Mouse (Mus musculus) kidney, embryonic 14.5 days (tissue): ENCODE measurements at regions not wholly inside any gene's neighbourhood (a gene's known extent, or its start where the extent isn't known, plus 50 kb on each side); places are given as distances from the start of the nearest gene placed in this dataset.

Source experiments
- ATAC-seq: fragments of 200-750 bp; cut with Nextera tagmentation; 2 replicates; pipeline ENCODE4 v1.8.0; 2017; ENCODE audit warnings: moderate number of reproducible peaks, mild to moderate bottlenecking, moderate TSS enrichment, moderate library complexity; ENCODE audit not compliant: low FRiP score, low TSS enrichment
- H3K27ac ChIP-seq: fragments of 300-500 bp; sonication (generic); 2 replicates; pipeline ENCODE4 v1.5.1; 2014; ENCODE audit warnings: low read depth, mild to moderate bottlenecking, low read length, moderate library complexity, mixed read lengths
- H3K27me3 ChIP-seq: fragments of 300-500 bp; sonication (generic); 2 replicates; pipeline ENCODE4 v1.6.1; 2014; ENCODE audit warnings: mild to moderate bottlenecking, low read length; ENCODE audit not compliant: control insufficient read depth, insufficient read depth
- H3K36me3 ChIP-seq: fragments of 300-500 bp; sonication (generic); 2 replicates; pipeline ENCODE4 v1.6.1; 2014; ENCODE audit warnings: low read length, mixed read lengths; ENCODE audit not compliant: control insufficient read depth, insufficient read depth
- H3K4me1 ChIP-seq: fragments of 300-500 bp; sonication (generic); 2 replicates; pipeline ENCODE4 v1.6.1; 2014; ENCODE audit warnings: low read length, mixed read lengths; ENCODE audit not compliant: control insufficient read depth, insufficient read depth
- H3K4me2 ChIP-seq: fragments of 300-500 bp; sonication (generic); replicated peaks from 2 replicates; pipeline ENCODE4 v1.6.1; 2014; ENCODE audit warnings: low read depth, mild to moderate bottlenecking, low read length
- H3K4me3 ChIP-seq: fragments of 300-500 bp; sonication (generic); 2 replicates; pipeline ENCODE4 v1.5.1; 2014; ENCODE audit warnings: mild to moderate bottlenecking, low read length
- H3K9ac ChIP-seq: fragments of 300-500 bp; sonication (generic); 2 replicates; pipeline ENCODE4 v1.6.1; 2014; ENCODE audit warnings: low read depth, mild to moderate bottlenecking, low read length, moderate library complexity
- H3K9me3 ChIP-seq: fragments of 300-500 bp; sonication (generic); 2 replicates; pipeline ENCODE4 v1.6.1; 2016; ENCODE audit warnings: low read length; ENCODE audit not compliant: control insufficient read depth
- WGBS: fragments of 180-500 bp; shearing (Covaris S2); extraction: QIAGEN DNeasy Blood & Tissue Kit; methylation state at CpG from one replicate; pipeline ENCODE4 v1.1.7; 2014; 5-methylcytosine and 5-hydroxymethylcytosine counted together

DNA sequence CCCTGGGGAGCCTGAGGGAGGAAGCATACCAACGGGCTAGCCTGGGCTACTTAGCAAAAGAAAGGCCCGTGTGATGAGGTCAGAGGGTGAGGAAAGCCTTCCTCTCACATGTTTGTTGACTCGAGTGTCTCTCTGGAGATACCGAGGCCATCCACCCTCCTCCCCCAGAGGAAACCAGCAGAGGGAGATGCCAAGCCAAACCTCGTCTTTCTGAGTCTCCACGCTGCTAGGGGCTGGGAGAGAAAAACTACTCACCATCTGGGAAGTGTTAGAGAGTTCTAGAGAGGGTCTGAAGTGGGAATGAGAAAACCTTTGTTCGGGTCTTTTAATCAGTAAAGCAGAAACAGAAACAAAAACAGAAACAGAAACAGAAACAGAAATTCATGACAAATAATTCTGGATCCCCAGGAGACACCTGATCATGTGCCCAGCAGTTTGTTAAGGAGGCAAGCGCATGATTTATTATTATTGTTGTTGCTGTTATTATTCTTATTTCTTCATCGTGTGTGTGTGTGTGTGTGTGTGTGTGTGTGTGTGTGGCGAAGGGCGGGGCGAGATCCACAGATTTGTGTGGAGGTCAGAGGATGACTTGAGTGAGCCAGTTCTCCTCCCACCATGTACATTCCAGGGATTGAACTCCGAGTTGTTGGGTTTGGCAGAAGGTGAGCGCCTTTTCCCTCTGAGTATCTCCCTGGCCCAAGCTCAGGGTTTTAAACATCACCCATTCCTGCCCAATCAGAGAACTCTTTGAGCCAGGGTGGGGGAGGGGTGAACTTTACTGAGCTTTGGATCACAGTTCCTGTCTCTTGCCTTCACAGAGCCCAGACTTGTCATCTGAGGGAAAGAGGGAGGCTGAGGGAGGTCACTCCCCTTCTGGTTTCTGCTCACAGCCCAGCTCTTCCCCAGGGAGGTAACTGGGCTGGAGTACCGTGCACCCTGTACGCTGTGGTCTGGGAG lies 104.2 kb downstream of the Zfp36l2 start:
- WGBS, result 58% methylated on average over 16 of the region's 16 CpGs
- H3K4me2 ChIP-seq, result no peak overlapping the region
- 0 out of 2 replicates have a peak, but pooled peaks have one; percentile 22 for ATAC-seq

DNA sequence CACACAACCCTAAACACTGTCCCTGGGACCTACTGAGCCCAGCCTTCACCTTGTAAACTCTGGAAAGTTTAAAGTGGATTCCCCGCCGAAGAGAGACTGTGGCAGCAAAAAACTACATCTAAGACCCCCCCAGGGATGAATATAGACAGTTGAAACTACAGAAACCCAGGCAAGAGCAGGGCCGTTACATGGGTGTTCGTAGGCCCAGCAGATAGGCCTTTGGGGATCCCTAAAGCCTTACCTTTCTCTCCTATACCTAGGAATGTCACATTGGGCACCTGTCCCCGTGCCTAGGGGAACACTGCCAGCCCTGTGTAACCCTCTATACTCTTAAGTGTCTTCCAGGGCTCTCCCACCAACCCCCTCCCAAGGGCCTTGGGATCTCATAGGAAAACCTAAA lies 105.2 kb downstream of the Zfp36l2 start:
- ATAC-seq, result no peak
- Histone ChIP-seq H3K4me2 (no peak overlapping the region), H3K36me3 (no peaks in the 10 kb centered on the region), H3K27ac (no peak overlapping the region; the same call in 1 of the 2 replicates), H3K4me3 (no peak overlapping the region), H3K9ac (no peak overlapping the region), H3K27me3 (no peaks in the 10 kb centered on the region), H3K4me1 (peaks cover 19% of the 10 kb centered on the region), H3K9me3 (no peaks in the 10 kb centered on the region)
- 96% methylated on average over 5 of the region's 5 CpGs for WGBS

More for the DNA sequence above, 104.2 kb downstream of the Zfp36l2 start:
- H3K9ac ChIP-seq, result no peak overlapping the region
- no peaks in the 10 kb centered on the region for H3K9me3 ChIP-seq
- H3K27ac ChIP-seq, result peak overlapping the region; percentile 17; the same call in 1 of the 2 replicates
- peaks cover 19% of the 10 kb centered on the region for H3K4me1 ChIP-seq
- H3K36me3 ChIP-seq, result no peaks in the 10 kb centered on the region
- no peaks in the 10 kb centered on the region for H3K27me3 ChIP-seq
- H3K4me3 ChIP-seq, result no peak overlapping the region

DNA sequence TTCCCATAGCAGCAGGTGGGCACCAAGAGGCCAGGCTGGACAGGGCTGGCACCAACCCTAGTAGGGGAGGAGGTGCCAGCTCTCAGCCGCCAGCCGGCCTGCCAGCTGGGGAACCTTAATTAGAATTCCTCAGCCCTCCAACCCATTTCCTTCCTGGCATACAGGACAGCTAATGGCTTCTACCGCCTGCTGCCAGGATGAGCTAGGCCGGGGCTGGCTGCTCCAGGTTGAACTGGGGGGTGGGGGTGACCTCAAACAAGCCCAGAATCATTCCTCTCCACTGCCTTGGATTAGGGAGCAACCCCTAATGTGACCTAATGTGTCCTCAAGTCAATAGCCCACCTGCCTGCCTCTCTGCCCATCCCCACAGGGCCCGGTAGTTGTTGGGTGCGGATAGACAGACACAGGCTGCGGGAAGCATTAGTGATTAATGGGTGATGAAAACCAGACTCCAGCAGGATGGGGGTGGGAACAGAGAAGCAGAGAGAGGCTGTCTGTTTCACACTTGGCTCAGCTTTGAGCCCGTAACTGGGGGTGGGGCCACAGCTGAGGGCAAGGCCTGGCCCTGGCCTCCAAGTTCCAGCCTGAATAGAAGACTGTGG lies 105.9 kb downstream of the Zfp36l2 start:
- no peak overlapping the region; the same call in 1 of the 2 replicates for H3K27ac ChIP-seq
- no peaks in the 10 kb centered on the region for H3K36me3 ChIP-seq
- H3K4me2 ChIP-seq, result no peak overlapping the region
- no peaks in the 10 kb centered on the region for H3K27me3 ChIP-seq
- peak; percentile 43; the same call in 1 of the 2 replicates for ATAC-seq
- H3K9ac ChIP-seq, result no peak overlapping the region
- H3K4me1 ChIP-seq, result peaks cover 19% of the 10 kb centered on the region
- WGBS, result 47% methylated on average over 8 of the region's 8 CpGs
- H3K9me3 ChIP-seq, result no peaks in the 10 kb centered on the region
- no peak overlapping the region for H3K4me3 ChIP-seq

DNA sequence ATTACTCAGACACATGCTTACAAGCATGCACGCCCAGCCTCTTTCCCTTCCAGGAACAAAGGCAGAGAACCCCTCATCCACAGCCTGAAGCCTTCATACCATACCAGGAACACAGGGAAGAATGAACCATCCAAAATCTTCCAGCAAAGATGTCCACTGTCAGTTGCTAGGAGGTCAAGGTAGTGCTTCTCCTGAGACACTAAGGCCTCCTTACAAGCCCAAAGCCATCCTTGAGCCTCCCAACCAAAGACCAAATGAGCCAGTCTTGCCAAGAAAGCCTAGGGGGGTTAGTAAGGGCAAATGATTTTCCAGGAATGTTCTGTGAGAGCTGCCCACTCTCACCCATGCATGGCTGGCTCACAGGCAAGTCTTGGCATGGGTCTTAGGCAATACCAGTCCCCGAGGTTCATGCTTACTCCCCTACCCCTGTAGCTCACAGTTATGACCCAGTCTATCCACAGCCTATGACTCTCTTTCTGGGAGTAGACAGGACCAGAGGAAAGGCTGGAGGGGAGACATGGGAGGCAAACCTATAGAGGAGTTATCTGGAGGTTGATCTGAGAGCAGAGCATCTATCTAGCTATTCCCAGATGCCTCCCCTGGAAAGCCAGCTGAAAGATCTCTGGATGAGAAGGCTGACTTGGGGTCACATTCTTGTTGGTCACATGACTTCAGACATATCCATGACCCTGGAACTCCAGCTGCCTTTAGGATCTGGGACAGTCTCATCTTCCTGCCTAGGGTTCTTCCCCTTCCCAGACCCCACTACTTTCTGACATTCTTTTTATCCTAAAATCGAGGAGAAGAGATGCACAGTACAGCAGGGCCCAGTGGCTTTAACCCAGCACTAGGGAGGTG lies 112.4 kb downstream of the Zfp36l2 start:
- WGBS, result 73% methylated on average over 3 of the region's 3 CpGs
- no peaks in the 10 kb centered on the region for H3K27me3 ChIP-seq
- no peak overlapping the region for H3K9ac ChIP-seq
- H3K4me3 ChIP-seq, result no peak overlapping the region
- H3K4me1 ChIP-seq, result peaks cover 6% of the 10 kb centered on the region
- H3K27ac ChIP-seq, result peak overlapping the region; percentile 15; the same call in 1 of the 2 replicates
- no peak for ATAC-seq
- no peaks in the 10 kb centered on the region for H3K36me3 ChIP-seq
- H3K9me3 ChIP-seq, result no peaks in the 10 kb centered on the region
- H3K4me2 ChIP-seq, result no peak overlapping the region

DNA sequence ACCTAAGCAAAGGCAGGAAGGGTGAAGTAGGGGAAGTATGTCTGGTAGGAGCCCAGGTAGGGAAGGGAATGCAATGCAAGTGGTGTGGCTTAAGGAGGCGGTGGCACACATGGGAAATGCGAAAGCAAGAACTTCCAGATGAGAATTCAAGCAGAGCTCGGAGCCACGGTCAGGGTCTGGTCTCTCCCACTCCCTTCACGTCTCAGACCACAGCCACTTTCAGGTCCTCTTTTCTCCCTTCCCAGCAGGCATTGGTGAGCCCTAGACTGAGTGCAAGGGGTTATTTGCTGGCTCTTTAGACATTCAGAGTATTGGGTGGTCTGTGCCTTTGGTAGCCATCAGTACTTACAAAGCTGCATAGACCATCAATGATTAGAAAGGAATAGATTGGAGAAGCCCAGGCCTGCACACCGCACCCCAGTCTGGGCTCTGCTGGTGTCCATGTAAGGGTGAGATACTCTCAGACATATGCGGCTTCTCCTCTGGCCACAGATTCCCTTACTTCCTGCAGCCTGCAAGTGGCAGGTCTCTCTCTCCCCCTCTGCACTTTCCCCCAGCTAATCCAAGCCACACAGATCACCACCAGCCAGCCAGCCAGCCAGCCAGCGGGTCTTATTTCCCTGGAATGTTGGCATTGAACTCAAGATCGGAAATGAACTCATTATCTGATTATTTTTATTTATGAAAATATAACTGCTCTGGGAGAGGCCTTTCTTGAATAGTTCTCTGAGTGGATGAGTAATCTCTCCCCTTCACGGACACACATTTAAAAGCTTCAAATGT lies 113.6 kb downstream of the Zfp36l2 start:
- Histone ChIP-seq H3K27me3 (no peaks in the 10 kb centered on the region), H3K36me3 (no peaks in the 10 kb centered on the region), H3K4me3 (no peak overlapping the region), H3K4me1 (peaks cover 6% of the 10 kb centered on the region), H3K27ac (peak overlapping the region; percentile 45; the same call in 1 of the 2 replicates), H3K4me2 (no peak overlapping the region), H3K9ac (no peak overlapping the region), H3K9me3 (no peaks in the 10 kb centered on the region)
- WGBS, result 79% methylated on average over 10 of the region's 10 CpGs
- no peak for ATAC-seq

DNA sequence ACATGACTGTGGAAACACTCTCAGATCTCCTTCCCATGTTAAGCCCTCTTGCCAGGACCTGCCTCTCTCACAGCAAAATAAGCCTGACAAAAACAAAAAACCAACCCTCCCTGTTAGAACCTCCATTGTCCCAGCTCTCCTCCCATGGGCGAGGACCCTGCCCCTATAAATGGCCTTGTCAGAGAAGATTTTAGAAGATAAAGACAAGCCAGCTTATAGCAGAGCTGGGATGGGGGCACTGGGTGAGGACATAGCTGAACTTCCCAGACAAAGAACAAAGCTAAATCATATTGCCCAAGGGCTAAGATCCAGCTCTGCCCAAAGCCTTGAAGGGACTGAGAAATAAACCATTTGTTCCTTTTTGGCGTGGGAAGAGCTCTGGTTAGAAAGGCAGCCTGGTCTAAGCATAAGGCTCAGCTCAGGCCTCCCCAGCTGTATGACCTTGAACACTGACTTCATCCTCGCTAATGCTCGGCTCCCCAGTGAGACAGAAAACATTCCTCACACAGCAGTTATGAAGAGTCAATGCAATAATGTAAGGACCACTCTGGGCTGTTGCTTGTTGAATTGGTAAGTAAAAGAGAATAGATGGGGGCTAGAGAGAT lies 115.2 kb downstream of the Zfp36l2 start:
- H3K4me2 ChIP-seq, result no peak overlapping the region
- H3K27ac ChIP-seq, result peak overlapping the region; percentile 59; the same call in 1 of the 2 replicates
- peaks cover 6% of the 10 kb centered on the region for H3K4me1 ChIP-seq
- no peak overlapping the region for H3K9ac ChIP-seq
- H3K4me3 ChIP-seq, result no peak overlapping the region
- ATAC-seq, result no peak
- no peaks in the 10 kb centered on the region for H3K27me3 ChIP-seq
- H3K36me3 ChIP-seq, result no peaks in the 10 kb centered on the region
- H3K9me3 ChIP-seq, result no peaks in the 10 kb centered on the region
- WGBS, result 44% methylated on average over 4 of the region's 4 CpGs

DNA sequence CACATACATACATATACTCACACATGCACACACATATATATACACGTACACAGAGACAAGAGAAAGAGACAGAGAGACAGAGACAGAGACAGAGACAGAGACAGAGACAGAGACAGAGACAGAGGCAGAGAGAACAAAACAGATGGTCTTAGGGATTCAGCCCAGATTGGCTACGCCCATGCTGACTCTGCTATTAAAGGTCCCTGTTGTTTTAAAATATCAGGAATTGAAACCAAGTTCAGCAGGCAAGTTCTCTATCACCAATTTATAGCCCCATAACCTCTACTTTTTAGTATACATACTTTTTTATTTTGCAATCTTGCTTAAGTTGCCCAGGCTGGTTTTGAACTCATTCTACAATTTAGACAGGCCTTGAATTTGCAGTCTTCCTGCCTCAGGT lies 115.9 kb downstream of the Zfp36l2 start:
- Histone ChIP-seq H3K9ac (no peak overlapping the region), H3K36me3 (no peaks in the 10 kb centered on the region), H3K4me2 (no peak overlapping the region), H3K9me3 (no peaks in the 10 kb centered on the region), H3K27me3 (no peaks in the 10 kb centered on the region), H3K27ac (no peak overlapping the region), H3K4me1 (peaks cover 6% of the 10 kb centered on the region), H3K4me3 (no peak overlapping the region)
- ATAC-seq, result no peak
- WGBS, result 91% methylated on average over 2 of the region's 2 CpGs

DNA sequence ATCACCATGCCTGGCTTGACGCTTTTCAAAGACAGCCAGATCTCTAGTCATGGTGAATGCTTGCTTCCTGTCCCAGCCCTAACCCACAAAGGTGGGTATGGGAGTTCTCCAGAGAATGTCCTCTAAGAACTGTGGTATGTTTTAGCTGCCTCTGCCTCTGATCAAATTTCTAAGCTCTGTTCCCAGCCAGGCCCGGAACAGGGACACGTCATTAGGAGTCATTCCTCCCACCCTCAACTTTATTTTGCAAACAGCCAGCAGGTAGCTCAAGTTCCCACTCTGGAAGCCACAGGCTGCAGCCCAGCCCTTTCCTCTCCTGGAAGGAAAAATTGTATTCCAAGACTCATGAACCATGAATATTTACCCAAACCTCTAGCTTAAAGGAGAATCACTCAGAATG lies 117.2 kb downstream of the Zfp36l2 start:
- WGBS, result 49% methylated on average over 3 of the region's 3 CpGs
- no peaks in the 10 kb centered on the region for H3K36me3 ChIP-seq
- H3K27me3 ChIP-seq, result no peaks in the 10 kb centered on the region
- no peak overlapping the region for H3K9ac ChIP-seq
- no peak overlapping the region for H3K4me2 ChIP-seq
- peaks cover 4% of the 10 kb centered on the region for H3K4me1 ChIP-seq
- H3K9me3 ChIP-seq, result no peaks in the 10 kb centered on the region
- no peak overlapping the region for H3K4me3 ChIP-seq
- peak; percentile 44; the same call in 1 of the 2 replicates for ATAC-seq
- no peak overlapping the region for H3K27ac ChIP-seq
